Mouse (Mus musculus): ENCODE data around the gene Dner. TPM values are rescaled to one million over a fixed set of nuclear protein-coding genes. Genes with fewer than 3 reads are reported as not detected.

Gene Dner
- total RNA-seq (2014; fragmentation: Nextera tagmentation): not detected in 2 replicates
- not detected in 2 replicates for total RNA-seq (2017)

GRCm38 (mm10) chr1:84695517-84696411, at the start of gene Dner:
Gene Dner, minus strand, starts transcription at chr1:84696221.
- ATAC-seq (replicated peaks; ENCODE audit: low FRiP score, low TSS enrichment, poor library complexity, severe bottlenecking): peak; percentile 91

GRCm38 (mm10) chr1:84742156-84742555, 46.1 kb upstream of the Dner start:
- ATAC-seq (replicated peaks; ENCODE audit: low FRiP score, low TSS enrichment, poor library complexity, severe bottlenecking): no peak

GRCm38 (mm10) chr1:84740080-84740479, 44.1 kb upstream of the Dner start:
- no peak for ATAC-seq (replicated peaks; ENCODE audit: low FRiP score, low TSS enrichment, poor library complexity, severe bottlenecking)

- ATAC-seq (replicated peaks; ENCODE audit: low FRiP score, low TSS enrichment, poor library complexity, severe bottlenecking): no peak
These were observed 41.1 kb upstream of the Dner start for GRCm38 (mm10) chr1:84737097-84737496.

- ATAC-seq (replicated peaks; ENCODE audit: low FRiP score, low TSS enrichment, poor library complexity, severe bottlenecking): peak; percentile 71; the same call in 1 of the 2 replicates
These were observed 37.8 kb upstream of the Dner start for GRCm38 (mm10) chr1:84733799-84734198.

GRCm38 (mm10) chr1:84731763-84732162, 35.7 kb upstream of the Dner start:
- ATAC-seq (replicated peaks; ENCODE audit: low FRiP score, low TSS enrichment, poor library complexity, severe bottlenecking): no peak

- ATAC-seq (replicated peaks; ENCODE audit: low FRiP score, low TSS enrichment, poor library complexity, severe bottlenecking): 0 out of 2 replicates have a peak, but pooled peaks have one; percentile 47
These were observed 26.8 kb upstream of the Dner start for GRCm38 (mm10) chr1:84722841-84723240.

GRCm38 (mm10) chr1:84722371-84722770, 26.4 kb upstream of the Dner start:
- ATAC-seq (replicated peaks; ENCODE audit: low FRiP score, low TSS enrichment, poor library complexity, severe bottlenecking): no peak

- no peak for ATAC-seq (replicated peaks; ENCODE audit: low FRiP score, low TSS enrichment, poor library complexity, severe bottlenecking)
These were observed 25.9 kb upstream of the Dner start for GRCm38 (mm10) chr1:84721942-84722341.

- ATAC-seq (replicated peaks; ENCODE audit: low FRiP score, low TSS enrichment, poor library complexity, severe bottlenecking): no peak
These were observed 14.1 kb upstream of the Dner start for GRCm38 (mm10) chr1:84709810-84710785.

GRCm38 (mm10) chr1:84709406-84709805, 13.4 kb upstream of the Dner start:
- ATAC-seq (replicated peaks; ENCODE audit: low FRiP score, low TSS enrichment, poor library complexity, severe bottlenecking): no peak

GRCm38 (mm10) chr1:84700254-84700653, 4.2 kb upstream of the Dner start:
- no peak for ATAC-seq (replicated peaks; ENCODE audit: low FRiP score, low TSS enrichment, poor library complexity, severe bottlenecking)

GRCm38 (mm10) chr1:84697136-84697535, 1.1 kb upstream of the Dner start:
- peak; percentile 59; the same call in 1 of the 2 replicates for ATAC-seq (replicated peaks; ENCODE audit: low FRiP score, low TSS enrichment, poor library complexity, severe bottlenecking)

GRCm38 (mm10) chr1:84694688-84695474, 1.1 kb downstream of the Dner start:
- ATAC-seq (replicated peaks; ENCODE audit: low FRiP score, low TSS enrichment, poor library complexity, severe bottlenecking): no peak

- no peak for ATAC-seq (replicated peaks; ENCODE audit: low FRiP score, low TSS enrichment, poor library complexity, severe bottlenecking)
These were observed 18.1 kb downstream of the Dner start for GRCm38 (mm10) chr1:84677910-84678309.

GRCm38 (mm10) chr1:84668100-84668846, 27.7 kb downstream of the Dner start:
- ATAC-seq (replicated peaks; ENCODE audit: low FRiP score, low TSS enrichment, poor library complexity, severe bottlenecking): no peak

- ATAC-seq (replicated peaks; ENCODE audit: low FRiP score, low TSS enrichment, poor library complexity, severe bottlenecking): no peak
These were observed 28.4 kb downstream of the Dner start for GRCm38 (mm10) chr1:84667660-84668059.

- ATAC-seq (replicated peaks; ENCODE audit: low FRiP score, low TSS enrichment, poor library complexity, severe bottlenecking): no peak
These were observed 31.5 kb downstream of the Dner start for GRCm38 (mm10) chr1:84664377-84665118.

Data from megakaryocyte-erythroid progenitor cell, adult 5-6 weeks (primary cell).